Mouse (Mus musculus) forebrain, embryonic 11.5 days (tissue): ENCODE measurements around the gene Dctn3. TPM values are rescaled to one million over a fixed set of nuclear protein-coding genes. Genes with fewer than 3 reads are reported as not detected.
"Not testable (repeated sequence)": the region's sequence is repeated elsewhere in the genome, so short reads cannot be mapped to it uniquely, and the experiment has no call there.

Experiments
- ATAC-seq: fragments of 200-750 bp; cut with Nextera tagmentation; replicated peaks from 2 replicates; pipeline ENCODE4 v1.8.0; 2017; ENCODE audit warnings: moderate TSS enrichment; ENCODE audit not compliant: low FRiP score
- DNase-seq: peaks from one replicate; pipeline ENCODE4 v3.0.0-alpha.2; 2017; ENCODE audit warnings: low spot score
- H3K27ac ChIP-seq: fragments of 300-500 bp; sonication (generic); 2 replicates; pipeline ENCODE4 v1.5.1; 2014; ENCODE audit warnings: low read depth, low read length
- H3K27me3 ChIP-seq: fragments of 300-500 bp; sonication (generic); 2 replicates; pipeline ENCODE4 v1.6.1; 2014; ENCODE audit warnings: mild to moderate bottlenecking, low read length, mixed read lengths; ENCODE audit not compliant: control insufficient read depth, insufficient read depth
- H3K36me3 ChIP-seq: fragments of 300-500 bp; sonication (generic); 2 replicates; pipeline ENCODE4 v1.6.1; 2014; ENCODE audit warnings: mild to moderate bottlenecking, low read length, moderate library complexity, mixed read lengths; ENCODE audit not compliant: control insufficient read depth, insufficient read depth
- H3K4me1 ChIP-seq: fragments of 300-500 bp; sonication (generic); replicated peaks from 2 replicates; pipeline ENCODE4 v1.6.1; 2014; ENCODE audit warnings: low read length, mixed read lengths; ENCODE audit not compliant: control insufficient read depth, insufficient read depth
- H3K4me2 ChIP-seq: fragments of 300-500 bp; sonication (generic); 2 replicates; pipeline ENCODE4 v1.6.1; 2014; ENCODE audit warnings: low read depth, mild to moderate bottlenecking, low read length, moderate library complexity, mixed read lengths; ENCODE audit not compliant: severe bottlenecking
- H3K4me3 ChIP-seq: fragments of 300-500 bp; sonication (generic); 2 replicates; pipeline ENCODE4 v1.5.1; 2014; ENCODE audit warnings: low read depth, low read length
- H3K9ac ChIP-seq: fragments of 300-500 bp; sonication (generic); 2 replicates; pipeline ENCODE4 v1.6.1; 2014; ENCODE audit warnings: low read length
- H3K9me3 ChIP-seq: fragments of 300-500 bp; sonication (generic); 2 replicates; pipeline ENCODE4 v1.6.1; 2016; ENCODE audit warnings: low read length, mixed read lengths; ENCODE audit not compliant: control insufficient read depth
- WGBS: fragments of 180-500 bp; shearing (Covaris S2); extraction: QIAGEN DNeasy Blood & Tissue Kit; methylation state at CpG from one replicate; pipeline ENCODE4 v1.1.7; 2014; 5-methylcytosine and 5-hydroxymethylcytosine counted together
- polyA plus RNA-seq: library from polyadenylated mRNA; unstranded; fragments of >200 nt; fragmentation: Nextera tagmentation; extraction: Ambion mirVana; gene quantifications from 2 replicates; pipeline ENCODE4 v1.2.1, GENCODE M21; 2014

Dctn3 gene
- polyA plus RNA-seq, 1 experiment from 2014 or later: 135 TPM

- peaks cover 18% of the 10 kb centered on the region for H3K4me1 ChIP-seq
- WGBS: 81% methylated on average over 16 of the region's 16 CpGs
- H3K4me3 ChIP-seq: peak overlapping the region; percentile 80
- no peaks in the 10 kb centered on the region for H3K27me3 ChIP-seq
- no peaks in the 10 kb centered on the region for H3K9me3 ChIP-seq
- ATAC-seq (no peak), DNase-seq (no peak)
- H3K9ac ChIP-seq: peak overlapping the region; percentile 90
- H3K36me3 ChIP-seq: no peaks in the 10 kb centered on the region; the same call in 1 of the 2 replicates
- no peak overlapping the region for H3K27ac ChIP-seq
- peak overlapping the region; percentile 90 for H3K4me2 ChIP-seq
These were observed 11.1 kb downstream of the Dctn3 start for GRCm38 (mm10) chr4:41711705-41712375.

GRCm38 (mm10) chr4:41710229-41710628 is 12.7 kb downstream of the Dctn3 start:
- no peaks in the 10 kb centered on the region for H3K9me3 ChIP-seq
- DNase-seq (no peak), ATAC-seq (no peak)
- H3K4me3 ChIP-seq: no peak overlapping the region
- H3K4me2 ChIP-seq: no peak overlapping the region
- no peak overlapping the region for H3K27ac ChIP-seq
- H3K27me3 ChIP-seq: peaks cover 3% of the 10 kb centered on the region; the same call in 1 of the 2 replicates
- no peak overlapping the region for H3K9ac ChIP-seq
- no peaks in the 10 kb centered on the region; the same call in 1 of the 2 replicates for H3K36me3 ChIP-seq
- peaks cover 26% of the 10 kb centered on the region for H3K4me1 ChIP-seq
- WGBS: 63% methylated on average over 4 of the region's 4 CpGs

GRCm38 (mm10) chr4:41708192-41708745 is 14.7 kb downstream of the Dctn3 start:
- Histone ChIP-seq H3K27me3 (peaks cover 3% of the 10 kb centered on the region; the same call in 1 of the 2 replicates), H3K4me3 (no peak overlapping the region), H3K4me2 (no peak overlapping the region), H3K9ac (no peak overlapping the region), H3K36me3 (no peaks in the 10 kb centered on the region; the same call in 1 of the 2 replicates), H3K4me1 (peaks cover 23% of the 10 kb centered on the region), H3K27ac (no peak overlapping the region), H3K9me3 (no peaks in the 10 kb centered on the region)
- DNase-seq (no peak), ATAC-seq (no peak)
- WGBS: 41% methylated on average over 8 of the region's 8 CpGs

GRCm38 (mm10) chr4:41707011-41707535 is 15.9 kb downstream of the Dctn3 start:
- under 1% methylated on average over 13 of the region's 13 CpGs for WGBS
- DNase-seq: peak; percentile 87
- Histone ChIP-seq H3K9me3 (no peaks in the 10 kb centered on the region), H3K36me3 (no peaks in the 10 kb centered on the region; the same call in 1 of the 2 replicates), H3K9ac (no peak overlapping the region), H3K27ac (no peak overlapping the region), H3K4me1 (peaks cover 16% of the 10 kb centered on the region), H3K27me3 (peaks cover 3% of the 10 kb centered on the region; the same call in 1 of the 2 replicates), H3K4me2 (peak overlapping the region; percentile 22; the same call in 1 of the 2 replicates), H3K4me3 (no peak overlapping the region)
- peak; percentile 79 for ATAC-seq

GRCm38 (mm10) chr4:41705922-41706754 is 16.8 kb downstream of the Dctn3 start:
- no peak for DNase-seq
- H3K4me2 ChIP-seq: peak overlapping the region; percentile 22; the same call in 1 of the 2 replicates
- H3K27ac ChIP-seq: no peak overlapping the region

GRCm38 (mm10) chr4:41704651-41705050 is 18.3 kb downstream of the Dctn3 start:
- no peak overlapping the region for H3K4me2 ChIP-seq
- no peak overlapping the region for H3K9ac ChIP-seq
- H3K27me3 ChIP-seq: peaks cover 3% of the 10 kb centered on the region; the same call in 1 of the 2 replicates
- peaks cover 13% of the 10 kb centered on the region for H3K4me1 ChIP-seq
- H3K27ac ChIP-seq: no peak overlapping the region
- WGBS: 8% methylated on average over 5 of the region's 5 CpGs
- no peaks in the 10 kb centered on the region for H3K9me3 ChIP-seq
- H3K4me3 ChIP-seq: no peak overlapping the region
- ATAC-seq (no peak), DNase-seq (no peak)
- no peaks in the 10 kb centered on the region for H3K36me3 ChIP-seq

More at GRCm38 (mm10) chr4:41705922-41706754, 16.8 kb downstream of the Dctn3 start:
- H3K36me3 ChIP-seq: no peaks in the 10 kb centered on the region; the same call in 1 of the 2 replicates
- ATAC-seq: no peak
- no peak overlapping the region for H3K4me3 ChIP-seq
- 75% methylated on average over 19 of the region's 19 CpGs for WGBS
- no peaks in the 10 kb centered on the region for H3K9me3 ChIP-seq
- peaks cover 3% of the 10 kb centered on the region; the same call in 1 of the 2 replicates for H3K27me3 ChIP-seq
- H3K9ac ChIP-seq: no peak overlapping the region
- H3K4me1 ChIP-seq: peaks cover 13% of the 10 kb centered on the region

- WGBS: 53% methylated on average over 2 of the region's 2 CpGs
- H3K9me3 ChIP-seq, H3K27ac ChIP-seq: not testable (repeated sequence)
These were observed 20.7 kb downstream of the Dctn3 start for GRCm38 (mm10) chr4:41702226-41702625.

GRCm38 (mm10) chr4:41700224-41700623 is 22.7 kb downstream of the Dctn3 start:
- H3K27ac ChIP-seq, H3K36me3 ChIP-seq, H3K9ac ChIP-seq, H3K4me3 ChIP-seq, H3K9me3 ChIP-seq, ATAC-seq, DNase-seq, H3K4me2 ChIP-seq, H3K4me1 ChIP-seq, H3K27me3 ChIP-seq: not testable (repeated sequence)
- 71% methylated on average over 2 of the region's 8 CpGs for WGBS

More at GRCm38 (mm10) chr4:41702226-41702625, 20.7 kb downstream of the Dctn3 start:
- not testable (repeated sequence) for H3K4me2 ChIP-seq, H3K36me3 ChIP-seq, DNase-seq, H3K4me1 ChIP-seq, H3K27me3 ChIP-seq, ATAC-seq, H3K4me3 ChIP-seq, H3K9ac ChIP-seq
